Mouse (Mus musculus): ENCODE measurements around the gene E330034G19Rik.

E330034G19Rik gene

DNA sequence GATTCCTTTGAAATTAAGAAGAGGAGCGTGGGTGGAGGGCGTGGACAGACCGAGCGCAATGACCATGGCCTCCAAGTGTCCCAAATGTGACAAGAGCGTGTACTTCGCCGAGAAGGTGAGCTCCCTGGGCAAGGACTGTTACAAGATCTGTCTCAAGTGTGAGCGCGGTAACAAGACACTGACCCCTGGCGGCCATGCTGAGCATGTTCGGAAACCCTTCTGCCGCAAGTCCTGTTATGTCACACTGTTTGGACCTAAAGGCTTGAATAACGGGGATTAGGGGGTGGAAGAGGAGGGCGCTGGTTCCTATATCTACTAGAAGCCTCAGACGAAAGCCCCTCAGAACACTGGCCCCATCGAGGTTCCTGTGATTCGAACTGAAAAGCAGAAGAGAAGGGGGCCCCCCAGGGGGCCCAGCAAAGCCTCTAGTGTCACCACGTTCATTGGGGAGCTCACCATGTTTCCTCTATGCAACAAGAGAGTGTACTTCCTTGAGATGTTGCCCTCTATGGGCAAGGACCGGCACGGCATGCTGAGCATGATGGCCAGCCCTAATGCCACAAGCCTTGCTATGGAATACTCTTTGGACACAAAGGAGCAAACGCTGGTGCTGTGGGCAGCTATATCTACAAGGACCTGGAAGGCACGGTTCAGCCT, 65.4 kb downstream of the E330034G19Rik start:
- DNase-seq: peak; percentile 19

All from cerebellum, adult 8-10 months (tissue).